Mouse (Mus musculus): ENCODE results near the gene Hyou1. TPM values are rescaled to one million over a fixed set of nuclear protein-coding genes. Genes with fewer than 3 reads are reported as not detected.
"Not testable (repeated sequence)": the region's sequence is repeated elsewhere in the genome, so short reads cannot be mapped to it uniquely, and the experiment has no call there.

Gene Hyou1
- polyA plus RNA-seq, 2 experiments from 2014 or later, result 15.7 to 20.3 TPM

DNA sequence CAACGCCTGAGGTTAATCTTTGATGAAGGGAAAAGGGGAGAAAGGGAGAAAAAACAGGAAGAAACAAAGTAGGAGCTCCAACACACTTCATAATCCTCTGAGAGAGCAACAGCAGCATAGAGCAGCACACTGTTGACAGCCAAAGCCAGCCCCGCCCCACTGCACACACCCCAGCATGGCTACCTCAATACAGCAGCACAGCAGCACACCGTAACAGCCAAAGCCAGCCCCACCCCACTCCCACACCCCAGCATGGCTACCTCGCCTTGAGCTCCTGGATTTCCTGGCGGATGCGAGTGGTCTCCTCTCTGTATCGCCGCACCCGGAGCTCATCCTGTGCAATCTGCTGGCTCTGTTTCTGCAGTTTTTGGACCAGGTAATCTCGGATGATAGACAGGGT, 27.0 kb upstream of the Hyou1 start:
- no peak for ATAC-seq

DNA sequence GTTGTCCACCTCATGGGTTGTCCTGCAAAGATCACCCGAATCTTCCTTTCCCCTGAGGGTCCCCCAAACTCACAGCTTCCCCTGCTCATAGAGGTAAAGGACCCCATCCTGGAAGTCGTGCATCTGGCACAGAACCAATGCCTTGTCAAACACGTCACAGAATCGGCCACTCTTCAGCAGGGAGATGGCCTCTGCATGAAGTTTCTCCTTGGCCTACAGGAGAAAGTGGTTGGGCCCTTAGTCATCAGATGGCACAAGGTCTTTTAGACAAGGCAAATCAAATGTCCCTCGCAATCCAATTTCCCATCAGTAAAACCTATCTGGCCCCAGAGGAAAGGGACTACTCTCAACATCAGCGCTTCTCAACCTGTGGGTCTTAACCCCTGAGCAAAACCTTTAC, 26.1 kb upstream of the Hyou1 start:
- ATAC-seq, result no peak

GRCm38 (mm10) chr9:44357207-44357606, 22.1 kb upstream of the Hyou1 start:
- ATAC-seq, result no peak

DNA sequence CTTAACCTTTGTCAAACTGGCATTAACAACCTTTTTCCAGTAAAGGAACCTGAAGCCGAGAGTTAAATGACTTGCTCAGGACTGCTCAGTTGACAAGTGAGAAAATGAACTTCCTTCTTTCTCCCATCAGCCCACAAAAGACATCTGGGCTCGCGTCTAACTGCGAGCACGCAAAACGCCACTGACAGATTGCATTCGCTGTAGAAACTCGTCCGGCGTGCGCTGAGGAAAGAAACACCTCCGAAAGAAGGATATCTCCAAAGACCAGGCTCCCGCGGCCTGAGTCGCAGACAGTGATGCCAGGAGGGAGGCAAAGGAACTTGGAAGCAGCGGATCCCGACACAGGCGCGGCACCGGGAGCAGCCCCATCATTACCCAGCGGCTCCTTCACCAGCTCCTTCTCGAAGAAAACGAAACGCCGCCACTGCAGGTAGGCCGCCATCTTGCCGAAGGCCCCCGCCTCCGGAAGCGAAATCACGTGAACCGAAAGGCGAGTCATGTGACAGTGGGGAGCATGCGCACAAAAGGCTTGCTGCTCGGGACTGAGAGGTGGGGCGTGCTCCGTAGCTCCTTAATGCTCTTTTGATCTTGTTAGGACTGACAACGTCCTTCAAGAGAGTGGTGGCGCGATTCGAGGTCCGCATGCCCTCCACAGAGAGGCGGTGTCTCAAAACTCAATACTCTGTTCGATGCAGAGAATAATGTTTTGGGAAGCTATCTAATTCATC, 17.9 kb upstream of the Hyou1 start, which contains the start of gene Vps11:
Gene Vps11, minus strand, starts transcription at position 481 of the 728 bp plus-strand sequence.
- ATAC-seq, result peak; percentile 91

DNA sequence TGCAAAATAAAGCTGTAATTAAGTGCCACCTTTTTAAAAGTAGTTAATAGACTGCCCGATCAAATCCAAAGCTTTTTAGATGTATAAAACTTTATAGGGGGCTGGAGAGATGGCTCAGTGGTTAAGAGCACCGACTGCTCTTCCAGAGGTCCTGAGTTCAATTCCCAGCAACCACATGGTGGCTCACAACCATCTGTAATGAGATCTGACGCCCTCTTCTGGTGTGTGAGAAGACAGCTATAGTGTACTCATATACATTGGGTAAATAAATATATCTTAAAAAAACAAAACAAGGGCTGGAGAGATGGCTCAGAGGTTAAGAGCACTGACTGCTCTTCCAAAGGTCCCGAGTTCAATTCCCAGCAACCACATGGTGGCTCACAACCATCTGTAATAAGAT, 17.4 kb upstream of the Hyou1 start:
- not testable (repeated sequence) for ATAC-seq

GRCm38 (mm10) chr9:44364480-44364879, 14.8 kb upstream of the Hyou1 start:
- no peak for ATAC-seq

DNA sequence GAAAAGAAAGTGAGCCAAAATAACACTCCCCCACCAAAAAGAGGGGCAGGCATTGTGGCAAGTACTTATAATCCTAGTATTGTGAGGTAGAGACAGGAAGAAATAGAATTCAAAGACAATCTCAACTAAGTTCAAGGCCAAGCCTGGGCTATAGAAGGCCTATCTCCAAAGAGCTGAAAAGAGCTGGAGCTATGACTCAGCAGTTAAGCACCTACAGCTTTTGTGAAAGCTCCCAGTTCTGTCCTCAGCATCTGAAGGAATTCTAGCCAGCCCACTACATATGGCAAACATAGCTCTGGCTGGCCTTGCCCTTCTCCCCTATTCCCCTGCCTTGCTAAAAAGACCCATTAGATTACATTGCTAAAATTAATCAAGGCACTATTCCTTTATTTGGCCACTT, 5.9 kb upstream of the Hyou1 start:
- no peak for ATAC-seq

DNA sequence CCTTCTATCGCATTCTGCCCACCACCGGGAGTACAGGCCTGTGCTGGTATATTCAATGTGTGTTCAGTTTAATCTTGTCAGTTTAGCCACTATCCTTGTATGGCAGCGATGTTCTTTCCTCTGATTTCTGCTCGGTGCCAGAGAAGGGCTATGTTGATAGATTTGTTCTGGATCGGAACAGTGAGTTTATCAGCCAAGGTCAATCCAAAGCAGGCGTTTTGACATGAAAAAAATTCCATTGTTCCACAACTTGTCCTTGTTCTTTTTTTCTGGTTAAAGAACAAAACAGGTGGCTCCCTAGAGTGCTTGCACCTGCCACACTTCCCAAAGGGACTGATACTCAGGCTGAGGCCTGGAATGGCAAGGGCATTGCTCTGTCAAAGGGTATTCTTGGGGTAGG, 3.1 kb upstream of the Hyou1 start:
- no peak for ATAC-seq

- not testable (repeated sequence) for ATAC-seq
These were observed 2.0 kb upstream of the Hyou1 start for GRCm38 (mm10) chr9:44377335-44377734.

DNA sequence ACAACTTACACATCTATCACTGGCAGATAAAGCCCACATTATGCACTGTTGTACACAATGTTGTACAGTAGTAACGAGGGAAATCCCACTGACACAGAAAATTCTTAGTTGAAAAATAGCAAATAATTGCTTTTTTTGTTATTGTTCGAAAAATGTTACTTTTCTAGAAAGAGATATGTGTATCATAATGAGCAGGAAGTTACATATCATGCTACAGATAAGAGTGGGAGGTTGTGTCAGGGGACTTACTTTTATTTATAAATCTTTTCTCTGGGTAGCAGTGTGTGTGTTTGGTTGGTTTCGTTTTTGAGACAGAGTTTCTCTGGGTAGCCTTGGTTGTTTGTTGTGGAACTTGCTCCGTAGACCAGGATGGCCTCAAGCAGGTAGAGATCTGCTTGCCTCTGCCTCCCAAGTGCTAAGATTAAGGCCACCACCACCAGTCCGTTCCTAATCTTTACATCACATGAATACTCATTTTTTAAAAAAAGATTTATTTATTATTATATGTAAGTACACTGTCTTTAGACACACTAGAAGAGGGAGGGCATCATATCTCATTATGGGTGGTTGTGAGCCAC, 1.0 kb upstream of the Hyou1 start:
- ATAC-seq, result peak; percentile 7

DNA sequence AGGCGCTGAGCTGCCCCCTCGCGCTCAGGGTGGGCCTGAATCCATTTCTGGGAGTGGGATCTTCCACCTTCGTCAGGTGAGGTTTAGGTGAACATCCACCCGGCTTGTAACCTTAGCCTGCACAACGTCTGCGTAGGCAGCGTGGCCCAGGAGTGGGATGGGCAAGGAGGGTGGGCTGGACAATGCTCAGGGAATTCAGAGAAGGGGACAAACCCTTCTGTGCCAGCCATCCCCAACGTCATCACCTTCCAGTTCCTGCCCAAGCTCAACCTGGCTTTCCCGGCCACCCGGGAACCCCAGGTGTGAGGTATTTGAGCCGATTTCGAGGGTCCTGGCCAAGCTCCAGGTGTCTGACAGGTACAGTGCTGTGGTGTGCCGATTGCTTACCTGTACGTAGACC, 572 bp downstream of the Hyou1 start:
- ATAC-seq, result no peak

- no peak for ATAC-seq
These were observed 5.3 kb downstream of the Hyou1 start for GRCm38 (mm10) chr9:44384596-44384995.

DNA sequence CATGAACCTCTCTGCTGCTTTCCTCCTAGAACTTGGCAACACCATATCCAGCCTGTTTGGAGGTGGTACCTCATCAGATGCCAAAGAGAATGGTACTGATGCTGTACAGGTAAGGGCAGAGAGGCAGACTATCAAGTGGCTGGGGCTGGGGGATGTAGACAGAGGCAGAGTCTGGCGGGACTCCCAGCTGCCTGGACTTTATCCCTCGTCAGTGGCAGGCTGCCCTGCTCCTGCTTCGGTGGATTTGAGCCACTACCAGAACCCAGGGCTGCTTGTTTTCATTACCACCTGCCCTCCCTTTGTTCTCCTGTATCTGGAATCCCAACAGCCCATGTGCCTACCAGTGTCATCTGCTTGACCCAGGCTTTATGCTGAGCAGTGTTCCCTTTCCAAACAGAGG, 7.9 kb downstream of the Hyou1 start:
- no peak for ATAC-seq

GRCm38 (mm10) chr9:44389273-44389672, 10.0 kb downstream of the Hyou1 start:
- peak; percentile 61 for ATAC-seq

- ATAC-seq, result peak; percentile 65
These were observed 12.2 kb downstream of the Hyou1 start for GRCm38 (mm10) chr9:44391466-44391865.

DNA sequence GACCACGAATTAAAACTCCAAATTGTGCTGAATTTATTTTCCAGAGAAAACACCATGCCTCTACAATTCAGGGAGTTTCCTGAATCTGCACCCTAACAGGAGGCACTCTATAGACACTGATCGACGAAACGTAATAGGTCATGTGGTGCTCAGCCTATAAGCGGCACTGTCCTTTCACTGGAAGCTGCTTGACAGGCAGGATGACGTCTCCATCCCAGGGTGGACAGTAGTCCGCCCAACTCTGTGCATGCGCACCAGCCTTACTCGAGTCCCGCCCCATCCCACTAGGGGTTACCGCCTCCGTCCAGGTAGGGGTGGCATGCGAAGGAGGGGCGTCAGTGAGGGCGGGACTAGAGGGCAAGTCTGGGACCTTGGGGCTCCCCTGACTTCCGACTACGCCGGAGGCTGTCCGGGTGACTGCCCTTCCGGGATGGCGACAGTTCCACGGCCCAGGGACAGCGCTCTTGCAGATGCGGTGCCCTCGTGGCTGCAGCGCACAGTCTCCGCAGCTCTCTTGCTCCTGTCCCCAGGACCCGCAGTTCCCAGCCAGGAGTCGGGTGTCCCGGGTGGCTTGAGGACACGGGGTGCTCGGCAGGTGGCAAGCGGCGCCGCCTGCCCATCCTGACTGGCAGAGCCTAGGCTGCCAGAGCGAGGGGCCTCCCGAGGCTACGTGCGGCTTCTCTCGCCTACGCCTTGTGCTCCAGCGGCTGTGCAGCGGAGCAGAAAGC, 17.6 kb downstream of the Hyou1 start, which contains the start of gene Slc37a4:
Gene Slc37a4, plus strand, starts transcription at position 169 of the 728 bp plus-strand sequence.
- peak; percentile 94 for ATAC-seq

DNA sequence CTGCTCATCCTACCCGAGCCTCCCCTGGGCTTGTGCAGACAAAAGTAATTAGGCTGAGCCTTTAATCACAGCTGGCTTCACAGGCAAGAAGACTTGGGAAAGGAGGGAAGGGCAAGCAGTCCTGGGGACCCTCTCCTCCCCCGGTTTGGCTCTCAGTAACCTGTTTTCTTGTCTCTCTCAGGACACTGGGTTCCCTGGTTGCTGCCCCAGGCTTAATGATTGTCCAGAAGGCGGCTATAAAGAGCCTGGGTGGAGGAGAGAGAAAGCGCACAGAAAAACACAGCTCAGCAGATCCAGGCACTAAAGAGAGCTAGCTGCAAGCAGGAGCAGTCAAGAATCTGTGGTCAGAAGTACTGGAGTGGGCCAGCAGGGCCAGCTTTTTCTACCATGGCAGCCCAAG, 18.8 kb downstream of the Hyou1 start:
- ATAC-seq, result no peak

- no peak for ATAC-seq
These were observed 19.3 kb downstream of the Hyou1 start for GRCm38 (mm10) chr9:44398551-44398950.

GRCm38 (mm10) chr9:44399114-44399794, 20.0 kb downstream of the Hyou1 start:
- no peak for ATAC-seq

- ATAC-seq, result no peak
These were observed 20.5 kb downstream of the Hyou1 start for GRCm38 (mm10) chr9:44399795-44400114.

DNA sequence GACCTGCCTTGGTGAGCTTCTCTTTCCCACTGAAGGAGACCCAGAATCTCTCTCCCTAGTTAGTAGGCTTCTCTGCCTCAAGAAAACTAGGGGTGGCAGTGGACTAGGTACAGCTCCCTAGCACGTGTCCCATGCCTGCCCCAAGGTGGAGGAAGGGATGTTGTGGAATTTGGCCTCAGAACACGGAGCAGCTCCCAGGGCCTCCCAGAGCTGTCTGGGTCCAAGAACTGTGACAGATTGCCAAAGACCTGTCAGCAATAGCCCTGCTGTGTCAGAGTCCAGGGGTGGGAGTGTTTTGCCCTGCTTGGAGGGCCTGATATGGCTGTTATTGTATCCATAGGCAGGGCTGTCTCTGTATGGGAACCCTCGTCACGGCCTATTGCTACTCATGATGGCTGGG, 21.8 kb downstream of the Hyou1 start:
- no peak for ATAC-seq

- no peak for ATAC-seq
These were observed 25.7 kb downstream of the Hyou1 start for GRCm38 (mm10) chr9:44405011-44405410.
